Mouse (Mus musculus): ENCODE results near the gene Cope.

Gene Cope

DNA sequence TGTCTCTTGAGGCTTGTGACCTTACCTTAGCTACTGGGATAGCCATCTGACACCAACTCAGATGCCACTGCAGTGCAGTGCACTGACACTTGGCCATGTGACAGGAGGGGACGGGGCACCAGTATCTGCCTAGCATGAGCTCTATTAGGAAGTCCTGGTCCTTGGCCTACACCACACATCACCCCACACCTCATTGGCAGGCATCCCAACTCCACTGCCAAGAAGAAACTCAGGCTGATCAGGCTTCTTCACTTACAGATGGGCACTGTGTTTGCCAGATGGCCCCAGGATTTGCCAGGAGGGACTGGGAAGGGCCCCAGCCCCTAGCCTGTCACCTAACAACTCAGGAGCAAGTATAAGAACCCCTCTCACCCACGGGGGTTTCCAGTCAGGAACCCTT is 11.1 kb downstream of the Cope start:
- DNase-seq: no peak

DNA sequence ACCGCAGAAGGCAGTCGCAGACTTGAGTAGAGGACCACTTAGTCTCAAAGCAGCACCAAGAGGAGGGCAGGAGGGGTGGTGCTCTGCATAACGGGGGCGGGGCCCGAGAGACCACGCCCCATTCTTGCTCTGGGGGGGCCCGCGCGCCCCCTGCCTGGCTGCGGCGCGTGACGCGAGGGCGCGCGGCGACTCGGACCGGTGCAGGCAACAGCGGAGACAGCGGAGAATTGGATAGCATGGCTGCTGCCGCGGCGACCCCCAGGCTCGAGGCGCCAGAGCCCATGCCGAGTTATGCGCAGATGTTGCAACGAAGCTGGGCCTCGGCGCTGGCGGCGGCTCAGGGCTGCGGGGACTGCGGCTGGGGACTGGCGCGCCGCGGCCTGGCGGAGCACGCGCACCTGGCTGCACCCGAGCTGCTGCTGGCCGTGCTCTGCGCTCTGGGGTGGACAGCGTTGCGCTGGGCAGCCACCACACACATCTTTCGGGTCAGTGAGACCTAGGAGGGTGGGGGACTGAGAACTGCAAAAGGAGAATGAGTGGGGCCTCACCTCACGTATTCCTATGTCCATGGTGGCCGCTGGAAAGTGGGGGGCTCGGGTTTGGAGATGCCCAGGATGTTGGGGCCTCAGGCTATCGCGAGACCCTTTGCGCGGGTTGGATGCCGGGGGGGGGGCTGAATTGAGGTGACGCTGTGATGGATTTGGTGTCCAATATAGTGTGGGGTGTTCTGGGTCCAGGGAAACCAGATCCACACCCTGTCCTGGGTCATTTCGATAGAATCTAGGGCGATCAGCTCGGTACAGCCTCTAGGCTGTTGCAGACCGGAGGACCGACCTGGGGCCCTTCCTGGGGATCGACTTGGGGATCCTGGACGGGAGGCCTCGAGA is 13.5 kb downstream of the Cope start, which contains the start of gene Cers1:
Gene Cers1 (plus strand): TSS at position 152 of the 887 bp plus-strand sequence.
- DNase-seq: peak in 1 of 2 experiments; percentile 29

DNA sequence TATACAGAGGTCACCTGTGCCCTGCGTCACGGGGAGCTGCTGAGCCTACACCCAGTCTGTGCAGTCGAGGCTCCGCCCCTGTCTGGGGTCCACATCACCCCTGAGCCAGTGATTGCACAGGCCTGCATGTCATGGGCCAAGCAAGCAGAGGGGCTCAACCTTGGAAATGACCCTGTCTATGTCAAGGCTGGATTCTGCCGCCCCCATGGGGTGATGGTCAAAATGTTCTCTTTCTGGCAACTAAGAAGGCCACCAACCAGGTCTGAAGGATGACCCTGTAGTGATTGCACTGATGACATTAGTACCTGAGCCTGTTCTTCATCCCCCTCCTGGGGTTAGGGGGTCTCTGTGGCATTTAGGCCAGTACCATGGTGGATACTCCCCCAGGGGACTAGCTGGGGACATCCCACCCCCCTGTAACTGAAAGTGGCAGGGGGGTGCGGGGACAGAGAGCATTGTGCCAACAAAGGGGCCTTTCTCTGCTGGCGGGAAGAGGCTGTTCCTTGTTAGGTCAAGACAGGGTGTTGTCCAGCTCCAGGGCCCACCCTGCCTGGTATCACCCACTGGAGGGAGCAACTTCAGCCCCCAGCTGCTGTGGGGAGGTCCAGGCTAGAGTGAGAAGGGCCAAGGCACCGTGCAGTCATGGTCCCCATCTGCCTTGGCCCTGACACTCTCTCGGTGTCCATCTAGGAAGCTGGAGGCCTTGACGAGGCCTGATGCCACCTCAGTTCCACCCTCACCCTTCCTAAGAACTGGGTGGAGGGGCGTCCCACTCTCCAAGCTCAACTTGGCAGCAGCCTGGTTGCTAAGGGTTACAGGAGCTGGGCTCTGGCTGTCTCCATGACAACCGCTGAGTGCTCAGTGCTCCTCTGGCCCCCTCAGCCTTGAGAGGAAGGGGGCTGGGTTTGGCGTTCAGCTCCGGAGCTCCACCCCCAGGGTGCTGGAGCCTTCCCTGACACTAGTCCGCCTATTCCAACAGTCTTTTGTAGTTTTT is 14.5 kb downstream of the Cope start:
- no peak for DNase-seq

DNA sequence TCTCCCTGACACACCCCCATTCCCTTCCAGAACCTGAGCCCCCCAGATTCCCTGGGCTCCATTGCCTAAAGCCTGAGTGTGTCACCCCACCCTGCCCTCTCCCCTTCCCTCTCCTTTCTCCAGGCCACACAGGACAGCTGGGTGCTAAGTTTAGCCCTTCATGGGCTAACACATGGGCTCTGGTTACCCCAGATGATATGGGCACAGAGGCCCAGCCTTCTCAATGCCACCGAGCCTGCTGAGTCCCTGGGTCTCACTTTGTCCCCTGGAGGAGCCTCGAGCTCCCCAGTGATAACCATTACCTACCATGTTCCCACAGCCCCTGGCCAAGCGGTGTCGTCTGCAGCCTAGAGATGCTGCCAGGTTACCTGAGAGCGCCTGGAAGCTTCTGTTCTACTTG is 15.6 kb downstream of the Cope start:
- no peak for DNase-seq

DNA sequence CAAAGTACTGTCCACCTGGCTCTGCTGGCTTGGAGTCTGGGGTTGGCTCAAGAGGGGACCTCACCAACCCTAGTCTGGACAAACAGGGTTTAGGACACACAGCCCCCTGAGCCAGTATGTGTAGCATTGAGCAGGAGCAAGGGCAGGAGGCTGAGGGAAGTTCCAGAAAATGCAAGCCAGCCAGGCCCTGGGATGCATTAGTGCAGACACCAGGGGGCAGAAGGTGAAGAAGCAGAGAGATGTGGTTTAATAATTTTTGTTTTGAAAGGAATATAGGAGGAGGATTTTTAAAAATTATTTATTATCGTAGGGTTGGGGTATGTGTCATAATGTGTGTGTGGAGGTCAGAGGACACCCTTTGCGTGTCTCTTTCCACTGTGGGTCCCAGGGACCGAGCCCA is 21.4 kb downstream of the Cope start:
- no peak for DNase-seq

DNA sequence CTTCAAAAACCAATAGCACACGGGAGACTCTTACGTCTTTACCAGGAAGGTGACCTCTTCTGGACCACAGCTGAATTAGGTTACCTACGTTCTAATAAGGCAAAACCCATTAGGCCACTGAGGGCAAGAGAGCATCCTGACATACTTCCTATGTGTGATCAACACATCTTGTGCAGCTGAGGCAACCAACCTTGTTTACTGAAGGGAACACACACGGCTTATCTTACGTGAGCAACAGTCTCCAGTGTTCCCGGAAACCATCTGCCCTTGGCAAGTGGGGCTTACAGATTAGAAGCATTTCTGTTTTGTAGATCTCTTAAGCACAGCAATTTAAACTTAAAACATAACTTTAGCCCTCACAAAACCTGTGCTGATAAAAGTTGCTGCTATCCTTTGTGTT is 25.2 kb downstream of the Cope start:
- DNase-seq: no peak

DNA sequence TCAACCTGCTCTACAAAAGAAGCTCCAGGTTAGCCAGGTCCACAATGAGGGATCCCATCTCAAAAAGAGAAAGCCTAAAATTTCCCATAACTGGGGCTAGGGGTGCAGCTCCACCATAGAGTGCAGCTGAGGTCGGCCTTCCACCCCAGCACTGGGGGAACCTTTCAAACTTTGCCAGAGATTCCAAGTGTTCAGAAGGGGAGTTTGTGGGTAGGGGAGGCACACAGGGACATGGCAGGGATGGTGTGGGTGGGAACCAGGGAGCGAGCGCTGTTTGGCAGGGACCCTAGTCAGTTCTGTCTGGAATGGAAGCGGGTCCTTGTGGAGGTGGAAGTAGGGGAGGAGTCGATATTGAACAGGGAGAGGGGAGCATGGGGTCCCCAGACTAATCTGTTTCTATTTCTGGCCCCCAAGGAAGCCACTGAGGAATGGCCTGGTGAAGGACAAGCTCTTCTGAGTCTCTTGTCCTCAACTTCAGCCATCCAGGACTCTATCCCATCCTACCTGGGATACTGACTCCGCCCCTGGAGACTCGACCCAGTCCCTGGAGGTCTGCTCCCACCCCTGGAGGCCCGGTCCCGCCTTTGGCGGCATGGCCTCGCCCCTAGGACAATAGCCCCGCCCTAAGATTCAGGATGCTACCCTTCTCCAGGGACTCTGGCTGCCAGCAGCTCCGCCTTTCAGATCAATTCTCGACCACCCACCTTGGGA is 27.0 kb downstream of the Cope start, which contains the start of gene Gdf1:
Gene Gdf1 (plus strand): TSS at position 694 of the 711 bp plus-strand sequence.
- DNase-seq: no peak

DNA sequence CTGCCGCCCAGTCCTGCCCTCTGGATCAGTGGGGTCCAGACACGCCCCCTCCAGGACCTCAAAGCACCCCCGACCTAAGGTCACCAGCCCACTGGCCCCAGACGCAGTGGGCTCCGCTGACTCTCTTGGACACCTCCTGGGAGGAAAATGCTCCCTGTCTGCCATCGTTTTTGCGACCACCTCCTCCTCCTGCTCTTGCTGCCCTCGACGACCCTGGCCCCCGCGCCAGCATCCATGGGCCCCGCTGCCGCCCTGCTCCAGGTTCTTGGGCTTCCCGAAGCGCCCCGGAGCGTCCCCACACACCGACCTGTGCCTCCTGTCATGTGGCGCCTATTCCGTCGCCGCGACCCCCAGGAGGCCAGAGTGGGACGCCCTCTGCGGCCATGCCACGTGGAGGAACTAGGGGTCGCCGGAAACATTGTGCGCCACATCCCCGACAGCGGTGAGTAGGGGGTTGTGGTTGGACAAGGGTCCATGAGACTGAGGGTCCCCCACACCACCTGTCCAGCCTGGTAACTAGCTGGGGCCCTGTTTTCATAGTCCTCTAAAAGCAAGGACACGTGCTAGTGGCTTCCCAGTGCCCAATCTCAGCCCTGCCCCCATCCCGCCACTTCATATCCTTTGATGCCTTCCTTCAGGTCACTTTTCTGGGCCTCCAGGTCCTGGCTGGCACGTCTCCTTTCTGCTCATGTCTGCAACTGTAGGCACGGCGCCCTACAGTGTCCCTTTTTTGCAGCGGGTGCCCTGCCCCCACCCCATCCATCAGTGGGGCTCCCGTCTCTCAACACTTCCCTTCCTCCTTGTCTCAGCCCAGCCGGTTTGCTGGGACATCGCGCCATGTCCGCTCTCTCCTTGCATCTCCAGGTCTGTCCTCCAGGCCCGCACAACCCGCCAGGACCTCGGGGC is 27.8 kb downstream of the Cope start:
- no peak for DNase-seq

DNA sequence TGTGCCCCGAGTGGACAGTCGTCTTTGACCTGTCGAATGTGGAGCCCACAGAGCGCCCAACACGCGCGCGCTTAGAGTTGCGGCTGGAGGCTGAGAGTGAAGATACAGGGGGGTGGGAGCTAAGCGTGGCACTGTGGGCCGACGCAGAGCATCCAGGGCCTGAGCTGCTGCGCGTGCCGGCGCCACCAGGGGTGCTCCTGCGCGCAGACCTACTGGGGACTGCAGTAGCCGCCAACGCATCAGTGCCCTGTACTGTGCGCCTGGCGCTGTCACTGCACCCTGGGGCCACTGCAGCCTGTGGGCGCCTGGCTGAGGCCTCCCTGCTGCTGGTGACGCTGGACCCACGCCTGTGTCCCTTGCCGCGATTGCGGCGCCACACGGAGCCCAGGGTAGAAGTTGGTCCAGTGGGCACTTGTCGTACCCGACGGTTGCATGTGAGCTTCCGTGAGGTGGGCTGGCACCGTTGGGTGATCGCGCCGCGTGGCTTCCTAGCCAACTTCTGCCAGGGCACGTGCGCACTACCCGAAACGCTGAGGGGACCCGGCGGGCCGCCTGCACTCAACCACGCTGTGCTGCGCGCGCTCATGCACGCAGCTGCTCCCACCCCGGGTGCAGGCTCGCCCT is 28.5 kb downstream of the Cope start:
- no peak for DNase-seq

DNA sequence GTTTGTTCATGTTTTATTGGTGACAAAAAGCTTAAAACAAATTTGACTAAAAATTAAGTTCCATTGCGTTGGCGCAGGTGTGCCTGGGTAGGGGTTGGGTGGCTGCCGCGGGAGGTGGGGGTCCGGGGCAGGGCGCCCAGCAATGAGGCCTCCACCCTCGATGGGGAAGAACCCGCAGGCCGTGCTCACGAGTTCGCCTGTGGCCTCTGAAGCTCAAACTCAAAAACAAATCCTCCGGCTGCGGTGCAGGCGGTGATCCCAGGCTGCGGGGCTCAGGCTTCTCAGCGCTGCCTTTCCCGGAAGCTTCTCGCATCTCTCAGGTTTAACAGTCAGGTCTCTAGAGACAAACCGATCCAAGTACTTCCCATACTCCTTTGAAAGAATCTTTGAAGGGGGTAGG is 29.2 kb downstream of the Cope start:
- DNase-seq: no peak

DNA sequence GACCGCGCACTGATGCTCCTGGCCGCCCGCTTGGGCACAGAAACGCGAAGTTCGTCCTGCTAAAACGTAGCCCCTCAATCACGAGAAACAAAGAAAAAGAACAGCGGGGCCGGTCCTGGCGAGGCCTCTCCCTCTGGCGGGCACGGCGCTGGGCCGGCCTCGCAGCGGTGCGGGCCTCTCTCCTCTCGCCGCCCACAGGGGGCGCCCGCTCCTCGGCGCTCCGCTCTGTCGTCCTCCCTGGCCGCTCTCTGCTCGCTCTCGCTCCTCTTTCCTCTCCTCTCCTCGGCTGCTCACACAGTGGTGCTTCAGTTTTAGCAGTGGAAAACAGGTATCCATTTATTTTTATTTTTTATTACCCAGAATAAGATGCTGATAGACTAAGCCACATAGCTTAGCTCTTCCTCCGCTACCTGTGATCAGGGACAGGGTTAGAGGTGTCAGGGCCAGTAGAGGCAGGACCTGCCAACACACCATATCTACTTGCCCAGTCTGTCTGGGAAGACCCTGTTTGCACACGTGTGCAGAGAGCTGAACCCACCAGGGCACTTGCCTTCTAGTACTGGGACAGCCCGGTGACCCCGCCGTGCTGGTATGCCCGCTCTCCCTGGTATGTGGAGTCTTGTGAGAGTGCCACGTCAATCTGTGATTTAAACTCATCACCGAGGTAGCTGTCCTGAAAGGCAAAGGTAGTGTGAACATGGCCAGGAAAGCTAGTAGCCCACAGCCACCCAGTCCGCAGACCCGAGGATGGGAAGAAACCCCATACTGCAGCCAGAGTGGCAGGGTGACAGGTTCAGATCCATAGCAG is 30.0 kb downstream of the Cope start:
- DNase-seq: no peak

DNA sequence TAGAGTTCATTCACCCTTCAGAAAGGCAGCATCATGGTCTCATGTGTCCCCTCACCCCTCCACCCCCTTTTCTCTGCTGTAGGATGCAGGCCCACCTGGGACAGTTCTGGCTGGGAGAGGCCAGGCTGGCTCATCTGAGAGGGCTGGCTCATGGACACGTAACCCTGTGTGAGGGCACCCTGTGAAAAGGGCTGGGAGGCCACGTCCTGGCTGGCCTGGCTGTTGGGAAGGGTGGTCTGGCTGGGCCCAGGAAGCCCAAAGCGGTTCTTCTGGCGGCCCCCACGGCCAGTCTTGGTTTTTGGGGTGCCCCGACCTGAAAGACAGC is 30.5 kb downstream of the Cope start:
- DNase-seq: no peak

DNA sequence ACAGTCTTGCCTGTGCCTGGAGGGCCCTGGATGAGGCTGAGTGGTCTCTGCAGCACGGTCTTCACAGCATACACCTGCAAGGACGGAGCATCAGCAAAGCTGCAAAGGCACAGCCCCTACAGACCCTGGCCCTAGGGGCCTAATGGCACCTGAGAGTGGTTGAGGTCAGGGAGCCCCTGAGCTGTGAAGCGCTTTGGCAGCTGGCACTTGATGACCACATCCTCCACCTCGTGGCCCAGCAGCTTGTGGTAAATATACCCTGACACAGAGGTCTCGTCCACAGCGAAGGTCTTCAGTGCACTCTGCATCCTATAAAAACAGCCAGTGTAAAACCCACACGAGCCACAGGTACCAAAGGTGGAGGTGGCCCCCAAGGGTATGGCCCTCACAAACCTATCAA is 36.6 kb downstream of the Cope start:
- DNase-seq: no peak

DNA sequence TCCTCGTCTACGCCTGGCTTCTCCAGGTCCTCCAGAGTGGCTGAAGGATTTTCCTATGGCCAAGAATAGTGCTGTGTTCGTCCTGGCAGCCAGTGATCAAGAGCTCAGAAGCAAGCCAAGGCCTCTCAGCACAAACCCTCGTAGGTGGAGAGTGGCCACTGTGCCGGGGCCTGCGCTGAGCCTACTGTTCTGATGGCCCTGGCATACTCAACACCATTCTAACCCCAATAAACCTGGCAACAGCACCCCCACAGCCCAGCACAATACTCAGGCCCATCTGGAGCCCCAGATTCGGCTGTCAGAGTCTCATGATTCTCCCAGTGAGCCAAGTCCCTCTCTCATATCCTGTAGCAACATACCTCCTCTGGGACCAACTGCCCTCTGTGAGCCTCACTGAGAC is 38.3 kb downstream of the Cope start:
- no peak for DNase-seq

DNA sequence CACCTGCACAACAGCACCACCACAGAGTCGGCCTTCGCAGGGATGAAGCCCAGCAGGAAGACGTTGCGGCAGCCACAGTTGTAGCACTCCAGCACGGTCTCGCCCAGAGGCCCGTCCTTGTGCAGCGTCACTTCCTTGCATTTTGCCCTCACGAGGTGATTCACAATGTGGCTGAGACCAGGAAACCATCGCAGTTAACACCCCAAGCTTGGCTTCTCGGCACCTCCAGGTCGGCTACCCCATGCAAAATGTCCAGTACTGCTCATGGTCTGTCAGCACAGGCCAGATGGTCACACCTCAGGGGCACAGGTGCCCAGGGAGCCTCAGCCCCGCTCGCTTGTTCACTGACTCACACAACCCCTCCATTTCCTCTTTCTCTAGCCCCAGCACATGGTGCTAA is 39.7 kb downstream of the Cope start:
- no peak for DNase-seq

DNA sequence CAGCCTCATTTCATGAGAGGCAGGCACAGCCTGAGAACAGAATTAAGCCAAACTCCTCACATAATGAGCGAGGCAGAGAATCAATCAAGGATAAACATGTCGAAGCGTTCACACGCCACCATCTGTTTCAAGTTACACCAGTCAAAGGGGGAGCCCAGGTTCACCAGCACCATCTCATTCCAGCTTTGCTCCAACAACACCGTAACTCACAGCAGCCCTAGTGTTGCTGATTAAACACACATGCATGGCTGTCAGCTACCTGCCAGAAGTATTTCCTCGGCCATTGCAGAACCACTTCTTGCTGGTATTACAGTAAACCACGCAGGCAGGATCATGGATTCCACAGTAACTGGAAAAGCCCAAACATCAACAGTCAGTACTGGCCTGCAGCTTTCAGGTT is 40.8 kb downstream of the Cope start:
- DNase-seq: no peak

DNA sequence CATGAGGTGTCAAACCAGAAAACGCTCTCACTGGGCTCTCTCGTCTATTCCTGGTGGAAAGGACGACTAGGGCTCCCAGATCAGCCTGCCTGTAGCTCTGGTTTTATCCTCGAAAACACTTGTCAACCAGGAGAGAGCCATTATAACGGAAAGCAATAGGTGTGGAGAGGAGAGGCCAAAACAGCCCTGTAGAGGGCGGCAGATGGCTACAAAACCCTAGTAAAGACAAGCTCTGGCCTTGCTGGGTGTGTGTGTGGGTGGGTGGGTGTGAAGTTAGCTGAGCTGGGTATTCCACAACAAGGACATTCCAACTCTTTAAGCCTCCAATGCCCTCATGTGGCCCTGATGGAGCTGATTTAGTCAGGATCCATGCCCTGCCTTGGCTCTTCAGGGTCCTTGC is 41.4 kb downstream of the Cope start:
- DNase-seq: no peak

DNA sequence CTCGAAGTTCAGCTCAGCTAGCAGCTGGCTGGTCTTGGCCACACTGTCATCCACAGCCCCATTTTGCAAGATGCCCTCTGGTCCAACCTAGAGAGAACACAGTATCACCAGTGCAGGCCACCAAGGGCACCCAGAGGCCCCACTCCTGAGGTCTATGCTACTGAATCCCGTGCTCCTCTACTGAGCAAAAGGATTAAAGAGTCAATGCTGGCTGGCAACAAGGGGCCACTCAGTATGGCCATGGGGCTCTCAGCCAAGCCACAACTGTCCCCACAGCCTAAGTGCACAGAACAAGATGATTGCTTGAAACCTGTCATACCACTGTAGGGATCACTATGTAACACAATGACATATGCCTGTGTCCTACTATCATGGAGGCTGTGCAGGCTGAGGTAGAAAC is 42.0 kb downstream of the Cope start:
- no peak for DNase-seq

DNA sequence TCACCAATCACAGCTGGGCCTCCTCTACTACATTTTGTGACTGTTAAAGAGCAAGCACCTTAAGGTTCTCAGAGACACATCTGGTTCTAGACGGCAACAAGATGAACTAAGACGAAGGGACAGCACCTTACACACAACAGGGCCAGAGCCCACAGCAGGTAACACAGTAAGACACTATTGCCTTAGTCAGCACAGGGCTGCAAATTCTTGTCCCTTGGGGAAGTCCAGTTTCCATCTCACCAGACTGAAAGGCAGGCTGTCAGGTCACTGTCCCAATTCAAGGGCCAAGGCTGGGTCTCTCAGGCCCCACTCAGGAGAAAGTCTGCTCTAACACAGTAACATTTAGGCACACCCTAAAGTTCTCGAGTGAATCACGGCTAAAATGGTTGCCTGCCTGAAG is 45.1 kb downstream of the Cope start:
- no peak for DNase-seq

DNA sequence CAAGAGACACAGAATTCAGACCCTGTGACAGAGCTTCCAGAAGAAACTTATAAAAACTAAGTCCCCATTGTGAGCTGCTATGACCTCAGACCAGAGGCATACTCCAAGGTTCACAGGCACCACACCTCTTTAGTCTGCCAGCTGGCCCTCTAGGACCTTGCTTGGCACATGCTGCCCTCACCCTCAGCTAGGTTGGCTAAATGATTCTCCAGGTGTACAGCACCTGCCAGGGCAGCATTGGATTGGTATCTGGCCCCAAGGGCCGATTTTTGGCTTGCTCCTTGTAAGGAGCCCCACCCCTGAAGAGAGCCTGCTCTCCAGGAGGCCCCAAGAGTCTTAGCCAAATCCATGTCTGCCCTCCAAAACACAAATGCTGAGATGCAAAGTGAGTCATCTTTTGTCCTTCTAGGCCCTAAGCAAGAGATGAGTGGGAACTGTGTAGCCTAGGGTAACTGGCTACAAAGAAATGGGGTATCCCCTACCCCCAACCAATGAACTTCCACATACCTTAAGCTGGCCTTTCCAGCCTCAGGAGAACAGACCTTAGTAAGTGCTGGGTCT is 45.6 kb downstream of the Cope start:
- DNase-seq: no peak
